Mouse (Mus musculus): Measurements from ENCODE around the gene Polr2m.
"Not testable (repeated sequence)": the region's sequence is repeated elsewhere in the genome, so short reads cannot be mapped to it uniquely, and the experiment has no call there.

Gene Polr2m

DNA sequence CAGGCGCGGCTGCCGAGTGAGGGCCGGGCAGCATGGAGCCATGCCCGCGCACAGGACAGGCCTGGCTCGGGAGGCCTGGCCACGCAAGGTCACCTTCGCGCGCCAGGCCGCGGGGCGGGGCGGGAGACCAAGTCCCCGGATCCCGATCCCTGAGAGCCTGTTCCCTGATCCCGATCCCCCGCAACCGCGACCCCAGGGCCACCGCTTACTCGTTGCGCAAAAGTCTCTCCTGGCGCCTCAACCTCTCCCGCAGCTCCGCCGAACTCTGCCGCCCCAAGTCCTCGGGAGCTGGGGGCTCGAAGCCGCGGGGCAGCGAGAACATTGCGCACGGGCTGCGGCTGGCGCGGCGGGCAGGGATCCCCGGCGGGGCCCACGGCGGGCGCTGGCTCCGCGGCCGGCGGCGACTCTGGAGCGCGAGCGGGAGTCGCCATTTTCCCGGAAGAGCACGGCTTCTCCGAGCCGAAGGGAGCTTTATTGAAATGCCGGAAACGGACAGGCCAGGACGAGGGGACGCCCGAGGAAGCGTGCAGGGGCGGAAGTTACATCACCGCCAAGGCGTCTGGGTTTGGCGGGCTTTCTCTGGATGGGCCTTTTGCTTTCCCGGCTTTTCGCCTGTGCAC lies at the start of gene Polr2m:
Gene Polr2m, minus strand, starts transcription at position 461 of the 620 bp plus-strand sequence.
- peak; percentile 94 for DNase-seq (ENCODE audit: low spot score)

- DNase-seq (ENCODE audit: low spot score): no peak
These were observed 49.3 kb upstream of the Polr2m start for GRCm38 (mm10) chr9:71535036-71535435.

- no peak for DNase-seq (ENCODE audit: low spot score)
These were observed 44.2 kb upstream of the Polr2m start for GRCm38 (mm10) chr9:71529960-71530359.

DNA sequence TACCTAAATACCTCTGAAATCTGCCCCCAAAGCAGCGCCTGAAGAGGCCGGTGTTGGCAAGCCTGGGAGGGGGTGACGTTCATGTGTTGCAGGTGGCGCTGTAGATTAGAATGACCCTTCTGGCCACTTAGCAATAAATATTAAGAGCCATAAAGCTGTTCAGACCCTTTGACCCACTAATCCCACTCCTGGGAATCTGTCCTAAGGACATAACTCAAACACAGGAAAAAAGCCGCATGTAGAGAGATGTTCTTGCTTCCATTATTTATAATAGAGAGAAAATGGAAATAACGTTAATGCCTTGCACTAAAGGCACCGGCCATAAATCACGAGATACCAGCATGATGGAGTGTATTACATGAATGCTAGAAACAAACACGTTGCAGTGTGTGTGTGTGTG lies 41.7 kb upstream of the Polr2m start:
- DNase-seq (ENCODE audit: low spot score): no peak

DNA sequence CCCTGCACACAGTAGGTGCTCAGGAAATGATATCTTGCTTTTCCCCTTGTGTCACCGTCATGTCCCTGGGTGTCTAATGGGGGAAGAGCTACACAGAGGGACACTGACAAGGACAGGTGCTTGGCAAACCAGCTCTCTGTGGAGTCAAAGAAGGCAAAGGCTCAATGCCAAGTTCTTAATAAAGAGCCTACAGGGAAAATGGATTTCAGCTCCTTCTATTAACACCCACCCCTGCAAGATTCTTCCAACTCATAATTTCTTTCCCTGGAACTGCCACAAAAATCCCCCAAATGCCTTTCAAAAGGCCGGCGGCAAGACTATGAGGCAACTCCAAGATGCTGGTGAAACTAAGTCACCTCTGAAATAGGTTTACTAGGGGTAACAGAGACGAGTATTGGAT lies 38.2 kb upstream of the Polr2m start:
- no peak for DNase-seq (ENCODE audit: low spot score)

GRCm38 (mm10) chr9:71519836-71520235 lies 34.1 kb upstream of the Polr2m start:
- no peak for DNase-seq (ENCODE audit: low spot score)

DNA sequence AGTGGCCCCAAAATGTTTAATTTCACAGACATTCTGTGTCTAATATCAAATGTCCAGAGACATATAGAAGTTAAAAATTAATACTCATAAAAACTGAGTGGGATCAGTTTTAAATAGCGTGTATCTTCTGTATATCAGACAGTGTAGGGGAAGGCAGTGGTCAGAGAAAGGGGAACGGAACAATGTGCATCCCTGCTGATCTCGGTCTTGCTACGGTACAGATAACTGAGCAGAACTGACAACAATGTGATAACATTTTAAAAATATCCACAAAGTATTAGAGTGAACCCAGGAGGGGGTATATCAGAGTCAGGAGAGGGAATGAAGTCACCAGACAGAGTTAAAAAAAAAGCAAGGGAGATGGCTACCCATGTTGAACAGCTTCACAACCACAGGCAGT lies 31.8 kb upstream of the Polr2m start:
- DNase-seq (ENCODE audit: low spot score): no peak

DNA sequence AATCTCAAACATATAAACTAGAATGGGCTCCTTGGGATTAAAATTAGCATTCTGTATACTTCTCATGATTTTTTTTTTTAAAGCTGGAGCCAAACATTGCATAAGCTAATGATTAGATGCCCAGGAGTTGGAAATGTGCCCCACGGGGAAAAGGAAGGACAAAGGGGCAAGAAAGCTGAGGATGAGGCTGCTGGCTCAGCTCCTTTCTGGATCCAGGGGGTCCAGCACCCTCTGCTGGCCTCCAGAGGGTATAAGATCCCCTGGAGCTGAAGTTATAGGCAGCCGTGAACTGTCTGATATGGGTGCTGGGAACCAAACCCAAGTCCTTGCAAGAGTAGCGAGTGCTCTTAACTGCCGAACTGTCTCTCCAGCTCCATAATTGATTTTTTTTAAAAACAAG lies 30.1 kb upstream of the Polr2m start:
- no peak for DNase-seq (ENCODE audit: low spot score)

DNA sequence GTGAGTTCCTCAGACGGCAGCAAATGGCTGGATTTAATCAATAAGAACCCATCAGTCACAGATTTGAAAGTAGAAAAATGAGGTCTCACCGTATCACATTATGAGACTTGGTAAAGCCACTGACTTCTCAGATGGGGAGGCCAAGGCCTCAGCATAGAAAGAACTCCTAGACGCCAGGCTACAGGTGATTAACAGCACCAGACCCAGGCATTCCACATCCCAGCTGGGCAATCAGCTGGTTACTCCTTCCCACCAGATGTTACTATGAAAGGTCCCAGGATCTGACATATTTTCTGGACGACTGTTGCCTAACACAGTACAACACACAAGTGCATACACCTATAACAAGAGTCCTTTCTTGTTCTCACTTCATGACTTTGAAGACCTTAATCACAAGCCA lies 27.8 kb upstream of the Polr2m start:
- no peak for DNase-seq (ENCODE audit: low spot score)

GRCm38 (mm10) chr9:71512899-71513298 lies 27.2 kb upstream of the Polr2m start:
- no peak for DNase-seq (ENCODE audit: low spot score)

DNA sequence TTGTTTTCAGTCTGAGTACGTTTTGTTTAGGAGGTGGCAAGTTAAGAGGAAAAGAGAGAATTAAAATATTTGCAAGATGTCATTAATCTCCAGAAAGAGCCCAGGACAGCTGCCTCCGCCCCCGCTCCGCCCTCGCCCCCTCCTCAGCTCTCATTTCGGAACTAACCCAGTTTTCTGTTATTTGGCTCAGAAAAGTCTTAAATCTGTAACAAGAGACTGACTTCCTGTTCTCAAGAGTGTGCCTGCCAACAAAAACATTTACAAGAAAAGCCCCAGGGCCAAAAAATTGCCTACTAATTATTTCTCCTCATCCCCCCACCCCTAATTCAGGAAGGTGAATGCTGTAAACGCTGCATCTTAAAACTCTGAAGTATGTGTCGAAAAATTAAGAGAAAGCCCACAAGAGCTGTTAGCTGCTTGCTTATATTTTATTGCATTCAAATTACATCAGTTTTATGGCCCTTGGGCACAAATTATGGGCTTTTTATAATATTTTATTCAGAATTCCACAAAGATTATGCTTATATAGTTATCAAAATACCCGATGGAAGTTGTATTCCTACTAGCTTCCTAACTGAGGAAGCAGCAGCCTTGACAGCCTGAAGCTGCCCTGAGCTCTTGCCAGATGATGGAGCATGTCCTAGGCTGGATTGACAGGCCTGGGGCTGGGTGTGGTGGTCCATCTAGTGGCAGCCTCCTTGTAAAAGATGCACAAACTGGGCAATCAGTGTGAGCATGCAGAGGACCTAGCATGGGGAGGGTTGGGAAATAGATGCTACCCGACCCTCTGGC lies 12.9 kb upstream of the Polr2m start:
- no peak for DNase-seq (ENCODE audit: low spot score)

GRCm38 (mm10) chr9:71496637-71497036 lies 10.9 kb upstream of the Polr2m start:
- no peak for DNase-seq (ENCODE audit: low spot score)

- no peak for DNase-seq (ENCODE audit: low spot score)
These were observed 8.0 kb upstream of the Polr2m start for GRCm38 (mm10) chr9:71493771-71494170.

GRCm38 (mm10) chr9:71492296-71493025 lies 6.7 kb upstream of the Polr2m start:
- DNase-seq (ENCODE audit: low spot score): no peak

DNA sequence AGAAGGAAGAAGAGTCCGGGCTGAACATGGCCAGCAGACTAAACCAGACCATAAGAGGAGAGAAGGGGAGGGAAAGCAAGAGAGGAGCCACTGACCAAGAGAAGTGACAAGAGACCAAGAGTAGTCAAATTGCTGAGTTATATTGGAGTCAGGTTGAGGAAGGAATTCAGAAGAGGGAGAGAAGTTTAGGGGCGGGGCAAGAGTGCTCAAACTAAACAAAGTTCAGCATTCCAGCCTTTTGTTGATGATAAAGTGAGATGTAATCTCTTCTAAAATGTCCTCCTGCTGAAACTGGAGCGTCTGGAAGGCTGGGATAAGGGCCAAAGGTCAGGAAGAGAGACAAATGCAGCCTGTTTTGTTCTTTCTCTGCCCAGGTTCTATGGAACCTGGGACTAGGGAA lies 4.3 kb upstream of the Polr2m start:
- DNase-seq (ENCODE audit: low spot score): no peak

- no peak for DNase-seq (ENCODE audit: low spot score)
These were observed 392 bp upstream of the Polr2m start for GRCm38 (mm10) chr9:71486127-71486526.

DNA sequence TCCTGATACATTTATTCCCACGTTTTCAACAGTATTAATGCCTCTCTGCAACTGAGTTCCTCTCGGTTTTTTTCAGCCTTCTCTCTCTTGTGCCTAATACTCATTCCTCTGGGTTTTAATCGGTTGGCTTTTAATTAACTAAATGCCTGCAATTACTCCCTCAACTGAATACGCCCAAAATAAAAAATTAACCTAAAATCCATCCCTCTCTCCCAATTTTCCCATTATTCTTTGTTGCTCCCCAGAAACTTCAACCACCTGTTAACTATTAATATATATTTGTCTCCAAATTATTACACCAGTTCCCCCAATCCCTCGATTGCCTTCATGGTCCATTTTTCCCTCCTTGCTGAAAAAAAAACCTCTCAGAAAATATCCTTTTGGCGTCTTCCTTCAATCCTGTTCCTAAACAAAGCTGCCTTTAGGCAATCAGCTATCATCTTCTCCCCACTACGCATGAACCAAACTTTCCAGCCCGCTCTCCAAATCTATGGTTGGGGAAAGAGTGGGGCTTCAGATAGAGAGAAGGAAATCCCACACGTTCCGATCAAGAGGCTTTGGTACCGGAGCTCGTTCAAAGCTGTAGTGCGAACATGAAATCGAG lies 762 bp downstream of the Polr2m start:
- no peak for DNase-seq (ENCODE audit: low spot score)

DNA sequence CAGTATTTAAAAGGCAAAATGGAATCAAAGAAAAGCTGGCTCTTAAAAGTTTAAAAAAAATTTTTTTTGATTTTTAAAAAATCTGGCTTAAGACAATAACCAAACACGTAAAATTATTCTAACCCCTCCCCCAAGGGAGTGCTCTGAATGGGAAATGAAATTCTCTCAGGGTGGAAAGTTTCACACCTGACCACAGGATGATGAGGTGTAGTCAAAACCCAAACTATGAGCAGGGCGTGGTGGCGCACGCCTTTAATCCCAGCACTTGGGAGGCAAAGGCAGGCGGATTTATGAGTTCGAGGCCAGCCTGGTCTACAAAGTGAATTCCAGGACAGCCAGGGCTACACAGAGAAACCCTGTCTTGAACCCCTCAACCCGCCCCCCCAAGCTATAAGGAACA lies 1.9 kb downstream of the Polr2m start:
- not testable (repeated sequence) for DNase-seq (ENCODE audit: low spot score)

GRCm38 (mm10) chr9:71480305-71480704 lies 5.4 kb downstream of the Polr2m start:
- DNase-seq (ENCODE audit: low spot score): no peak

- DNase-seq (ENCODE audit: low spot score): no peak
These were observed 6.3 kb downstream of the Polr2m start for GRCm38 (mm10) chr9:71479413-71479812.

DNA sequence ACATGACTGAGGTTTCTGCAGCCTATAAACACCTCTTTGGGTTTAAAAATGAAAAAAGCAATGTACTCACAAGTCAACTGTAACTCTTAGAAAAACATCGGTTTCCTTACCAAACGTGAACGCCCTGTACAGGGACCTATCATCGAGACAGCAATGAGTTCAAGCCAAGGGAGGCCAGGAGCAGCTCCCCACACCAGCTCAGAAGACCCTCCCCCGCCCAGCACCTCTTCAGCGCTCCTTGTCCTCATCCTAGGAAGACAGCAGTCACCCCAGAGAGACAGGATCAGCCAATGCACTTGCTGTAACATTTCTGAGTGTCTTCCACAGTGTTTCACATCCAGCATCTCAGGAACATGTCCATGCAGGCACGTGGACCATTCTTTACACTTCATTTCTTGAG lies 7.1 kb downstream of the Polr2m start:
- no peak for DNase-seq (ENCODE audit: low spot score)

DNA sequence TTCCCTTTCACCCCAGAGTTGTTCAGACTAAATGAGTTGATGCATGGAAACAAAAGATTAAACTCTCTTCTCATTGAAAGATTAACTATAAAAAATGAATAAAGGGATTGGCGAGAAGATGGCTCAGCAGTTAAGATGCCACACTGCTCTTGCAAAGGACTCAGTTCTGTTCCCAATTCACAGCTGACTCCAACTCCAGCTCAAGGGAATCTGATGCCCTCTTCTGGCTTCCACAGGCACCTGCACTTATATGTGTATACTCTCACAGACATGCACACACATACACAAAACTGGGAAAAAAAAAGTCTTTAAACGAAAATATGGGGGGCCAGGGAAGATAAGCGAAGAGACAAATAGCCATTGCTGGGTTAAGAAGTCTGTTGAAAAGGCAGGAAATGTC lies 9.1 kb downstream of the Polr2m start:
- DNase-seq (ENCODE audit: low spot score): no peak

DNA sequence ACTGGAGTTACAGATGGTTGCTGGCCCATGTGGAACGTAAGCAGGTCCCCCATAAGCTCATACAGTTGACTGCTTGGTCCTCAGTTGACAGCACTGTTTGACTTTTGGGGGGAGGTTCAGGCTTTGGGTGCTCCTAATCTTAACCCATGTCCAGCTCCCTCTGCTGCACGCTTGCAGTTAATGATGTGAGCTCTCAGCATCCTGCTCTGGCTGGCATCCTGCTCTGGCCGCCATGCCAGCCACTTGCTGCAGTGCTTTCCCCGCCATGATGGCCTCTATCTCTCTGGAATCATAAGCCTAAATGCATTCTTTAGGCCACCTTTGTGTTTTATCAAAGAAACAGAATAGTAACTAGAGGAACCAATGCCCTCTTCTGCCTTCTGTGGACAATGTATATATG lies 10.2 kb downstream of the Polr2m start:
- no peak for DNase-seq (ENCODE audit: low spot score)

Data from ovary, postnatal 36 days (tissue).